Mouse (Mus musculus) lung, postnatal 0 days (tissue): Measurements from ENCODE around the gene Pkn3.

Experiments used
- CTCF ChIP-seq: IDR thresholded peaks from 2 replicates; pipeline ENCODE4 v1.5.1; 2016; ENCODE audit warnings: antibody characterized with exemption, mild to moderate bottlenecking
- EP300 ChIP-seq: IDR thresholded peaks from 2 replicates; pipeline ENCODE4 v1.6.1; 2016; ENCODE audit warnings: antibody characterized with exemption, mild to moderate bottlenecking, control low read depth

GRCm38 (mm10) chr2:30049831-30050230 is 27.7 kb upstream of the Pkn3 start:
- no peak for TF ChIP-seq CTCF
- TF ChIP-seq EP300: no peak
